Mouse (Mus musculus) liver, embryonic 13.5 days (tissue): ENCODE data around the gene Tex14. TPM values are rescaled to one million over a fixed set of nuclear protein-coding genes. Genes with fewer than 3 reads are reported as not detected.

Experiments used
- ATAC-seq: fragments of 200-750 bp; cut with Nextera tagmentation; 2 replicates; pipeline ENCODE4 v1.8.0; 2017; ENCODE audit warnings: low read depth, mild to moderate bottlenecking, moderate number of reproducible peaks, moderate library complexity
- DNase-seq: peaks from one replicate; pipeline ENCODE4 v3.0.0; 2022
- H3K27ac ChIP-seq: fragments of 300-500 bp; sonication (generic); 2 replicates; pipeline ENCODE4 v1.5.1; 2015; ENCODE audit warnings: moderate library complexity, mild to moderate bottlenecking, inconsistent platforms
- H3K27me3 ChIP-seq: fragments of 300-500 bp; sonication (generic); 2 replicates; pipeline ENCODE4 v1.6.1; 2015; ENCODE audit warnings: mild to moderate bottlenecking, inconsistent platforms
- H3K36me3 ChIP-seq: fragments of 300-500 bp; sonication (generic); 2 replicates; pipeline ENCODE4 v1.6.1; 2015; ENCODE audit warnings: mild to moderate bottlenecking, inconsistent platforms
- H3K4me1 ChIP-seq: fragments of 300-500 bp; sonication (generic); replicated peaks from 2 replicates; pipeline ENCODE4 v1.6.1; 2015; ENCODE audit warnings: inconsistent platforms
- H3K4me2 ChIP-seq: fragments of 300-500 bp; sonication (generic); 2 replicates; pipeline ENCODE4 v1.6.1; 2015; ENCODE audit warnings: inconsistent platforms, mild to moderate bottlenecking, moderate library complexity
- H3K4me3 ChIP-seq: fragments of 300-500 bp; sonication (generic); replicated peaks from 2 replicates; pipeline ENCODE4 v1.5.1; 2015; ENCODE audit warnings: mild to moderate bottlenecking, inconsistent platforms
- H3K9ac ChIP-seq: fragments of 300-500 bp; sonication (generic); 2 replicates; pipeline ENCODE4 v1.6.1; 2015; ENCODE audit warnings: mild to moderate bottlenecking, inconsistent platforms
- H3K9me3 ChIP-seq: fragments of 300-500 bp; sonication (generic); replicated peaks from 2 replicates; pipeline ENCODE4 v1.6.1; 2016; ENCODE audit warnings: inconsistent platforms
- WGBS: fragments of 180-500 bp; shearing (Covaris S2); methylation state at CpG from one replicate; pipeline ENCODE4 v1.1.7; 2015; ENCODE audit not compliant: insufficient replicate concordance; 5-methylcytosine and 5-hydroxymethylcytosine counted together
- polyA plus RNA-seq: library from polyadenylated mRNA; unstranded; fragments of >200 nt; fragmentation: Nextera tagmentation; extraction: Ambion mirVana; gene quantifications from 2 replicates; pipeline ENCODE4 v1.2.1, GENCODE M21; 2015

The Tex14 gene
- polyA plus RNA-seq, 1 experiment from 2014 or later, result 0.10 TPM

GRCm38 (mm10) chr11:87589605-87590004 lies 184.7 kb downstream of the Tex14 start:
- H3K4me1 ChIP-seq, result peaks cover 44% of the 10 kb centered on the region
- H3K9me3 ChIP-seq, result no peaks in the 10 kb centered on the region
- H3K9ac ChIP-seq, result no peak overlapping the region
- WGBS, result 90% methylated on average over 8 of the region's 8 CpGs
- H3K36me3 ChIP-seq, result peaks cover 9% of the 10 kb centered on the region
- ATAC-seq (no peak), DNase-seq (no peak)
- no peak overlapping the region for H3K4me3 ChIP-seq
- H3K27me3 ChIP-seq, result no peaks in the 10 kb centered on the region
- H3K27ac ChIP-seq, result peak overlapping the region; percentile 7; the same call in 1 of the 2 replicates
- peak overlapping the region; percentile 91; the same call in 1 of the 2 replicates for H3K4me2 ChIP-seq

- DNase-seq (peak; percentile 26), ATAC-seq (no peak)
- H3K4me1 ChIP-seq, result peaks cover 58% of the 10 kb centered on the region
- H3K27me3 ChIP-seq, result no peaks in the 10 kb centered on the region
- H3K36me3 ChIP-seq, result peaks cover 12% of the 10 kb centered on the region
- no peaks in the 10 kb centered on the region for H3K9me3 ChIP-seq
- peak overlapping the region; percentile 79 for H3K4me3 ChIP-seq
- 2% methylated on average over 25 of the region's 25 CpGs for WGBS
- peak overlapping the region; percentile 93 for H3K9ac ChIP-seq
- peak overlapping the region; percentile 91 for H3K4me2 ChIP-seq
- peak overlapping the region; percentile 91 for H3K27ac ChIP-seq
Measured at GRCm38 (mm10) chr11:87590841-87591525, 186.1 kb downstream of the Tex14 start.

GRCm38 (mm10) chr11:87591526-87592353 lies 186.9 kb downstream of the Tex14 start, which contains the start of gene Mtmr4:
Mtmr4 (plus strand) TSS chr11:87592162.
- no peaks in the 10 kb centered on the region for H3K9me3 ChIP-seq
- peak; percentile 97 for ATAC-seq
- peak within 1 kb of the TSS; percentile 93 for H3K9ac ChIP-seq
- no peaks in the 10 kb centered on the region for H3K27me3 ChIP-seq
- WGBS, result under 1% methylated on average over 61 of the region's 61 CpGs
- peaks cover 15% of the 10 kb centered on the region for H3K36me3 ChIP-seq
- H3K4me2 ChIP-seq, result peak within 1 kb of the TSS; percentile 99
- peak within 1 kb of the TSS; percentile 95 for H3K27ac ChIP-seq
- H3K4me1 ChIP-seq, result peaks cover 65% of the 10 kb centered on the region
- DNase-seq, result peak; percentile 100
- peak within 1 kb of the TSS; percentile 79 for H3K4me3 ChIP-seq

- peak overlapping the region; percentile 99 for H3K4me2 ChIP-seq
- ATAC-seq, result no peak
- H3K27me3 ChIP-seq, result no peaks in the 10 kb centered on the region
- DNase-seq, result no peak
- no peaks in the 10 kb centered on the region for H3K9me3 ChIP-seq
- WGBS, result under 1% methylated on average over 15 of the region's 15 CpGs
- H3K27ac ChIP-seq, result peak overlapping the region; percentile 95
- H3K4me3 ChIP-seq, result peak overlapping the region; percentile 79
- peaks cover 68% of the 10 kb centered on the region for H3K4me1 ChIP-seq
- H3K9ac ChIP-seq, result peak overlapping the region; percentile 83
- H3K36me3 ChIP-seq, result peaks cover 21% of the 10 kb centered on the region
Measured at GRCm38 (mm10) chr11:87592354-87592695, 187.5 kb downstream of the Tex14 start.

- Histone ChIP-seq H3K4me3 (peak overlapping the region; percentile 79), H3K9ac (peak overlapping the region; percentile 83), H3K27ac (peak overlapping the region; percentile 95), H3K4me1 (peaks cover 68% of the 10 kb centered on the region), H3K27me3 (no peaks in the 10 kb centered on the region), H3K9me3 (no peaks in the 10 kb centered on the region), H3K36me3 (peaks cover 27% of the 10 kb centered on the region), H3K4me2 (peak overlapping the region; percentile 99)
- DNase-seq (no peak), ATAC-seq (no peak)
- WGBS, result 30% methylated on average over 13 of the region's 13 CpGs
Measured at GRCm38 (mm10) chr11:87592713-87593598, 188.1 kb downstream of the Tex14 start.

- Histone ChIP-seq H3K4me2 (peak overlapping the region; percentile 99), H3K27ac (peak overlapping the region; percentile 95), H3K9me3 (no peaks in the 10 kb centered on the region), H3K4me3 (peak overlapping the region; percentile 72), H3K27me3 (no peaks in the 10 kb centered on the region), H3K4me1 (peaks cover 52% of the 10 kb centered on the region), H3K9ac (peak overlapping the region; percentile 85), H3K36me3 (peaks cover 52% of the 10 kb centered on the region)
- DNase-seq, result peak; percentile 85
- WGBS, result 1% methylated on average over 29 of the region's 37 CpGs
- ATAC-seq, result peak; percentile 43
Measured at GRCm38 (mm10) chr11:87595327-87595841, 190.5 kb downstream of the Tex14 start.

GRCm38 (mm10) chr11:87595976-87596375 lies 191.1 kb downstream of the Tex14 start:
- peaks cover 57% of the 10 kb centered on the region for H3K36me3 ChIP-seq
- no peaks in the 10 kb centered on the region for H3K27me3 ChIP-seq
- 44% methylated on average over 7 of the region's 7 CpGs for WGBS
- peak overlapping the region; percentile 74 for H3K27ac ChIP-seq
- ATAC-seq (no peak), DNase-seq (no peak)
- H3K9ac ChIP-seq, result peak overlapping the region; percentile 85
- H3K4me1 ChIP-seq, result peaks cover 46% of the 10 kb centered on the region
- peak overlapping the region; percentile 99 for H3K4me2 ChIP-seq
- no peaks in the 10 kb centered on the region for H3K9me3 ChIP-seq
- peak overlapping the region; percentile 72 for H3K4me3 ChIP-seq

- no peak for ATAC-seq
- peaks cover 46% of the 10 kb centered on the region for H3K4me1 ChIP-seq
- H3K9me3 ChIP-seq, result no peaks in the 10 kb centered on the region
- WGBS, result 83% methylated on average over 2 of the region's 2 CpGs
- H3K4me3 ChIP-seq, result 0 out of 2 replicates have a peak overlapping the region, but pooled peaks have one; percentile 72
- peak overlapping the region; percentile 99 for H3K4me2 ChIP-seq
- DNase-seq, result no peak
- no peak overlapping the region for H3K27ac ChIP-seq
- peaks cover 63% of the 10 kb centered on the region for H3K36me3 ChIP-seq
- H3K9ac ChIP-seq, result peak overlapping the region; percentile 4; the same call in 1 of the 2 replicates
- no peaks in the 10 kb centered on the region for H3K27me3 ChIP-seq
Measured at GRCm38 (mm10) chr11:87596492-87596891, 191.6 kb downstream of the Tex14 start.

- Histone ChIP-seq H3K4me2 (no peak overlapping the region), H3K27ac (no peak overlapping the region; the same call in 1 of the 2 replicates), H3K9ac (no peak overlapping the region), H3K9me3 (no peaks in the 10 kb centered on the region), H3K27me3 (no peaks in the 10 kb centered on the region), H3K4me3 (no peak overlapping the region), H3K4me1 (peaks cover 46% of the 10 kb centered on the region), H3K36me3 (peaks cover 68% of the 10 kb centered on the region)
- DNase-seq (no peak), ATAC-seq (no peak)
Measured at GRCm38 (mm10) chr11:87597061-87597460, 192.2 kb downstream of the Tex14 start.

GRCm38 (mm10) chr11:87599395-87600089 lies 194.7 kb downstream of the Tex14 start:
- Histone ChIP-seq H3K4me2 (no peak overlapping the region), H3K27me3 (no peaks in the 10 kb centered on the region), H3K27ac (no peak overlapping the region), H3K4me1 (peaks cover 25% of the 10 kb centered on the region), H3K36me3 (peaks cover 85% of the 10 kb centered on the region), H3K9me3 (no peaks in the 10 kb centered on the region), H3K4me3 (no peak overlapping the region), H3K9ac (no peak overlapping the region)
- DNase-seq (no peak), ATAC-seq (no peak)
- WGBS, result 87% methylated on average over 13 of the region's 13 CpGs
